Mouse (Mus musculus) neural tube, embryonic 11.5 days (tissue): Measurements from ENCODE around the gene Gm6583. TPM values are rescaled to one million over a fixed set of nuclear protein-coding genes. Genes with fewer than 3 reads are reported as not detected.
A peak's percentile ranks its signal among the peaks of the same experiment; 100 is the strongest.

Experiments
- ATAC-seq: fragments of 200-750 bp; cut with Nextera tagmentation; 2 replicates; pipeline ENCODE4 v1.8.0; 2017; ENCODE audit warnings: moderate number of reproducible peaks, mild to moderate bottlenecking, moderate TSS enrichment, moderate library complexity; ENCODE audit not compliant: insufficient read depth, low FRiP score, low TSS enrichment
- DNase-seq: peaks from one replicate; pipeline ENCODE4 v3.0.0-alpha.2; 2015; ENCODE audit warnings: low spot score
- H3K27ac ChIP-seq: fragments of 300-500 bp; sonication (generic); 2 replicates; pipeline ENCODE4 v1.5.1; 2014; ENCODE audit warnings: low read depth, mild to moderate bottlenecking, low read length
- H3K27me3 ChIP-seq: fragments of 300-500 bp; sonication (generic); 2 replicates; pipeline ENCODE4 v1.6.1; 2014; ENCODE audit warnings: mild to moderate bottlenecking, low read length, mixed read lengths; ENCODE audit not compliant: control insufficient read depth, insufficient read depth
- H3K36me3 ChIP-seq: fragments of 300-500 bp; sonication (generic); 2 replicates; pipeline ENCODE4 v1.6.1; 2014; ENCODE audit warnings: mild to moderate bottlenecking, low read length, moderate library complexity, mixed read lengths; ENCODE audit not compliant: control insufficient read depth, insufficient read depth
- H3K4me1 ChIP-seq: fragments of 300-500 bp; sonication (generic); 2 replicates; pipeline ENCODE4 v1.6.1; 2014; ENCODE audit warnings: low read length, mixed read lengths; ENCODE audit not compliant: control insufficient read depth, insufficient read depth
- H3K4me2 ChIP-seq: fragments of 300-500 bp; sonication (generic); 2 replicates; pipeline ENCODE4 v1.6.1; 2014; ENCODE audit warnings: low read depth, mild to moderate bottlenecking, moderate library complexity
- H3K4me3 ChIP-seq: fragments of 300-500 bp; sonication (generic); 2 replicates; pipeline ENCODE4 v1.5.1; 2014; ENCODE audit warnings: low read depth, low read length
- H3K9ac ChIP-seq: fragments of 300-500 bp; sonication (generic); 2 replicates; pipeline ENCODE4 v1.6.1; 2014; ENCODE audit warnings: mild to moderate bottlenecking, low read length
- H3K9me3 ChIP-seq: fragments of 300-500 bp; sonication (generic); 2 replicates; pipeline ENCODE4 v1.6.1; 2016; ENCODE audit warnings: low read length; ENCODE audit not compliant: control insufficient read depth
- WGBS: fragments of 180-500 bp; shearing (Covaris S2); extraction: QIAGEN DNeasy Blood & Tissue Kit; methylation state at CpG from one replicate; pipeline ENCODE4 v1.1.7; 2014; 5-methylcytosine and 5-hydroxymethylcytosine counted together
- polyA plus RNA-seq: library from polyadenylated mRNA; unstranded; fragments of >200 nt; fragmentation: Nextera tagmentation; extraction: Ambion mirVana; gene quantifications from 2 replicates; pipeline ENCODE4 v1.2.1, GENCODE M21; 2014

Gene Gm6583
- polyA plus RNA-seq, 1 experiment from 2014 or later: 0.20 TPM

GRCm38 (mm10) chr5:112391002-112391401 lies 35.2 kb upstream of the Gm6583 start:
- H3K9me3 ChIP-seq: no peaks in the 10 kb centered on the region
- H3K27me3 ChIP-seq: no peaks in the 10 kb centered on the region
- DNase-seq: no peak
- no peak overlapping the region for H3K9ac ChIP-seq
- peaks cover 6% of the 10 kb centered on the region for H3K36me3 ChIP-seq
- 0 out of 2 replicates have a peak, but pooled peaks cover 5% of the 10 kb centered on the region for H3K4me1 ChIP-seq
- no peak for ATAC-seq
- 65% methylated on average over 16 of the region's 16 CpGs for WGBS
- no peak overlapping the region for H3K4me2 ChIP-seq
- no peak overlapping the region for H3K4me3 ChIP-seq
- H3K27ac ChIP-seq: no peak overlapping the region

GRCm38 (mm10) chr5:112389352-112389751 lies 33.5 kb upstream of the Gm6583 start:
- H3K27ac ChIP-seq: no peak overlapping the region
- ATAC-seq (no peak), DNase-seq (no peak)
- WGBS: 74% methylated on average over 9 of the region's 9 CpGs
- H3K9me3 ChIP-seq: no peaks in the 10 kb centered on the region
- peaks cover 6% of the 10 kb centered on the region for H3K36me3 ChIP-seq
- H3K27me3 ChIP-seq: no peaks in the 10 kb centered on the region
- no peak overlapping the region for H3K4me3 ChIP-seq
- H3K4me1 ChIP-seq: 0 out of 2 replicates have a peak, but pooled peaks cover 5% of the 10 kb centered on the region
- no peak overlapping the region for H3K4me2 ChIP-seq
- 0 out of 2 replicates have a peak overlapping the region, but pooled peaks have one; percentile 10 for H3K9ac ChIP-seq

- Histone ChIP-seq H3K27ac (no peak overlapping the region), H3K4me3 (no peak overlapping the region), H3K4me2 (no peak overlapping the region), H3K36me3 (peaks cover 6% of the 10 kb centered on the region), H3K4me1 (no peaks in the 10 kb centered on the region), H3K9ac (no peak overlapping the region), H3K27me3 (no peaks in the 10 kb centered on the region), H3K9me3 (no peaks in the 10 kb centered on the region)
- 78% methylated on average over 2 of the region's 2 CpGs for WGBS
- ATAC-seq: no peak
- DNase-seq: no peak
These were observed 30.1 kb upstream of the Gm6583 start for GRCm38 (mm10) chr5:112385973-112386372.

GRCm38 (mm10) chr5:112384805-112385472 lies 29.1 kb upstream of the Gm6583 start:
- Histone ChIP-seq H3K36me3 (peaks cover 3% of the 10 kb centered on the region; the same call in 1 of the 2 replicates), H3K4me1 (no peaks in the 10 kb centered on the region), H3K27me3 (no peaks in the 10 kb centered on the region), H3K27ac (no peak overlapping the region), H3K4me3 (no peak overlapping the region), H3K4me2 (no peak overlapping the region), H3K9me3 (no peaks in the 10 kb centered on the region), H3K9ac (no peak overlapping the region)
- 96% methylated on average over 13 of the region's 13 CpGs for WGBS
- ATAC-seq (no peak), DNase-seq (no peak)

- Histone ChIP-seq H3K27ac (no peak overlapping the region), H3K36me3 (peaks cover 3% of the 10 kb centered on the region; the same call in 1 of the 2 replicates), H3K9ac (no peak overlapping the region), H3K27me3 (no peaks in the 10 kb centered on the region), H3K4me2 (no peak overlapping the region), H3K4me3 (no peak overlapping the region), H3K4me1 (no peaks in the 10 kb centered on the region), H3K9me3 (no peaks in the 10 kb centered on the region)
- ATAC-seq: no peak
- WGBS: 74% methylated on average over 16 of the region's 17 CpGs
- DNase-seq: no peak
These were observed 27.0 kb upstream of the Gm6583 start for GRCm38 (mm10) chr5:112382641-112383330.

GRCm38 (mm10) chr5:112382042-112382441 lies 26.2 kb upstream of the Gm6583 start:
- H3K4me2 ChIP-seq: no peak overlapping the region
- H3K9me3 ChIP-seq: no peaks in the 10 kb centered on the region
- no peak overlapping the region for H3K27ac ChIP-seq
- peaks cover 3% of the 10 kb centered on the region; the same call in 1 of the 2 replicates for H3K36me3 ChIP-seq
- WGBS: 80% methylated on average over 9 of the region's 9 CpGs
- no peaks in the 10 kb centered on the region for H3K4me1 ChIP-seq
- no peak overlapping the region for H3K4me3 ChIP-seq
- ATAC-seq: no peak
- no peak overlapping the region for H3K9ac ChIP-seq
- no peak for DNase-seq
- H3K27me3 ChIP-seq: no peaks in the 10 kb centered on the region

GRCm38 (mm10) chr5:112381154-112381553 lies 25.3 kb upstream of the Gm6583 start:
- no peaks in the 10 kb centered on the region for H3K9me3 ChIP-seq
- H3K36me3 ChIP-seq: peaks cover under 1% of the 10 kb centered on the region; the same call in 1 of the 2 replicates
- no peaks in the 10 kb centered on the region for H3K4me1 ChIP-seq
- WGBS: 87% methylated on average over 11 of the region's 11 CpGs
- H3K4me3 ChIP-seq: no peak overlapping the region
- no peaks in the 10 kb centered on the region for H3K27me3 ChIP-seq
- no peak overlapping the region for H3K27ac ChIP-seq
- no peak overlapping the region for H3K9ac ChIP-seq
- no peak overlapping the region for H3K4me2 ChIP-seq
- ATAC-seq (no peak), DNase-seq (no peak)

GRCm38 (mm10) chr5:112378716-112379115 lies 22.9 kb upstream of the Gm6583 start:
- no peak overlapping the region for H3K4me3 ChIP-seq
- 84% methylated on average over 6 of the region's 6 CpGs for WGBS
- H3K27me3 ChIP-seq: no peaks in the 10 kb centered on the region
- no peaks in the 10 kb centered on the region for H3K4me1 ChIP-seq
- H3K36me3 ChIP-seq: peaks cover 5% of the 10 kb centered on the region
- DNase-seq: no peak
- no peak overlapping the region for H3K9ac ChIP-seq
- no peak overlapping the region for H3K27ac ChIP-seq
- ATAC-seq: no peak
- no peak overlapping the region for H3K4me2 ChIP-seq
- H3K9me3 ChIP-seq: no peaks in the 10 kb centered on the region

- Histone ChIP-seq H3K4me2 (no peak overlapping the region), H3K9ac (no peak overlapping the region), H3K4me3 (no peak overlapping the region), H3K27ac (no peak overlapping the region), H3K36me3 (peaks cover 5% of the 10 kb centered on the region), H3K27me3 (no peaks in the 10 kb centered on the region), H3K9me3 (no peaks in the 10 kb centered on the region), H3K4me1 (peaks cover 6% of the 10 kb centered on the region)
- DNase-seq (no peak), ATAC-seq (no peak)
- WGBS: 92% methylated on average over 1 of the region's 1 CpGs
These were observed 21.5 kb upstream of the Gm6583 start for GRCm38 (mm10) chr5:112377380-112377779.
